In genomic region chr12:111243733-111244132, GRCm38 (mm10) we compare ENCODE assay signal across 37 mouse cellular contexts. TPM values are rescaled to one million over a fixed set of nuclear protein-coding genes. Genes with fewer than 3 reads are reported as not detected.
"Had no signal": no experiment of that assay in that cellular context is flagged by ENCODE, and none has a peak within 500 bp of the region (broad histone marks: within the 10 kb centered on the region; RNA-seq: fewer than 3 reads in every experiment).

No protein-coding gene starts in this region.

- H3K4me3 ChIP-seq: heart, embryonic 10.5 days; heart, embryonic 12.5 days; hindbrain, embryonic 10.5 days; hindbrain, embryonic 12.5 days; intestine, embryonic 15.5 days; layer of hippocampus, adult 2 months; left cerebral cortex, adult 2 months; limb, embryonic 10.5 days; limb, embryonic 12.5 days; liver, embryonic 13.5 days; liver, embryonic 15.5 days had no signal

- DNase-seq: gastrocnemius, postnatal 10 days; gastrocnemius, postnatal 25 days; heart, adult 18-20 months; heart, postnatal 10 days; heart, postnatal 4 days; kidney, adult 18-20 months; kidney, adult 8-10 months; kidney, postnatal 10 days; kidney, postnatal 25 days; kidney, postnatal 4 days; liver; liver, embryonic 13.5 days had no signal

- H3K4me1 ChIP-seq: heart, embryonic 10.5 days; intestine, embryonic 15.5 days; limb, embryonic 10.5 days; limb, embryonic 12.5 days had no signal

- H3K27ac ChIP-seq: heart, embryonic 10.5 days; hindbrain, embryonic 10.5 days; hindbrain, embryonic 12.5 days; hindbrain, embryonic 14.5 days; intestine, embryonic 15.5 days; layer of hippocampus, adult 2 months; left cerebral cortex, adult 2 months; limb, embryonic 10.5 days; limb, embryonic 12.5 days; liver, embryonic 13.5 days; liver, embryonic 15.5 days had no signal

- H3K27me3 ChIP-seq: heart, embryonic 12.5 days; hindbrain, embryonic 12.5 days; intestine, embryonic 15.5 days; limb, embryonic 12.5 days; liver, embryonic 13.5 days; liver, embryonic 15.5 days had no signal

- H3K4me2 ChIP-seq: heart, embryonic 12.5 days; hindbrain, embryonic 12.5 days; hindbrain, embryonic 14.5 days; intestine, embryonic 15.5 days; limb, embryonic 12.5 days; liver, embryonic 11.5 days; liver, embryonic 13.5 days; liver, embryonic 15.5 days had no signal

RNA-seq across cellular contexts. Expression of gene Amn, which starts 27.2 kb away (rescaled TPM):
- total RNA-seq: gastrocnemius, postnatal 25 days; heart, adult 18-20 months; heart, postnatal 10 days; heart, postnatal 25 days had no signal
- polyA plus RNA-seq: inflammation-experienced regulatory T-cells, adult 6 months had no signal

RNA-seq across cellular contexts. Expression of gene 4930595D18Rik, which starts 59.4 kb away (rescaled TPM):
- total RNA-seq: gastrocnemius, postnatal 25 days; granulocyte monocyte progenitor cell, adult 5-6 weeks; heart, adult 18-20 months; heart, adult 8-10 months; heart, postnatal 10 days; heart, postnatal 25 days; heart, postnatal 4 days; layer of hippocampus, adult 2 months; layer of hippocampus, postnatal 10 days; layer of hippocampus, postnatal 25 days; left cerebral cortex, adult 2 months; left cerebral cortex, postnatal 14 days; left cerebral cortex, postnatal 36 days had no signal
- polyA plus RNA-seq: heart, embryonic 10.5 days; heart, embryonic 12.5 days; heart, embryonic 14.5 days; heart, embryonic 16.5 days; hindbrain, embryonic 10.5 days; hindbrain, embryonic 12.5 days; hindbrain, embryonic 14.5 days; intestine, embryonic 15.5 days; intestine, postnatal 0 days; kidney, embryonic 14.5 days; kidney, embryonic 16.5 days; limb, embryonic 10.5 days; limb, embryonic 12.5 days; liver, embryonic 11.5 days; liver, embryonic 13.5 days; liver, embryonic 15.5 days had no signal
